Mouse (Mus musculus) embryo, embryonic 11.5 days (tissue): ENCODE results near the gene Dlx1.

Experiments
- DNase-seq: peaks from one replicate; pipeline ENCODE4 v3.0.0-alpha.2; 2012; ENCODE audit warnings: low read depth, low spot score

Gene Dlx1

GRCm38 (mm10) chr2:71528014-71528713 lies at the start of gene Dlx1:
Dlx1 (plus strand) TSS chr2:71528113.
- no peak for DNase-seq

GRCm38 (mm10) chr2:71479917-71480316 lies 48.0 kb upstream of the Dlx1 start:
- DNase-seq = no peak

- DNase-seq = no peak
These were observed 46.1 kb upstream of the Dlx1 start for GRCm38 (mm10) chr2:71481825-71482224.

- DNase-seq = no peak
These were observed 44.7 kb upstream of the Dlx1 start for GRCm38 (mm10) chr2:71483046-71483716.

GRCm38 (mm10) chr2:71483717-71484066 lies 44.2 kb upstream of the Dlx1 start:
- DNase-seq = no peak

- DNase-seq = no peak
These were observed 36.6 kb upstream of the Dlx1 start for GRCm38 (mm10) chr2:71491295-71491694.

GRCm38 (mm10) chr2:71493161-71493683 lies 34.7 kb upstream of the Dlx1 start:
- DNase-seq = no peak

GRCm38 (mm10) chr2:71494503-71494902 lies 33.4 kb upstream of the Dlx1 start:
- DNase-seq = no peak

GRCm38 (mm10) chr2:71494971-71495370 lies 32.9 kb upstream of the Dlx1 start:
- no peak for DNase-seq

GRCm38 (mm10) chr2:71497175-71497574 lies 30.7 kb upstream of the Dlx1 start:
- no peak for DNase-seq

GRCm38 (mm10) chr2:71499276-71500230 lies 28.4 kb upstream of the Dlx1 start:
- no peak for DNase-seq

GRCm38 (mm10) chr2:71504852-71505251 lies 23.1 kb upstream of the Dlx1 start:
- no peak for DNase-seq

- DNase-seq = no peak
These were observed 16.7 kb upstream of the Dlx1 start for GRCm38 (mm10) chr2:71511209-71511608.

GRCm38 (mm10) chr2:71512326-71512725 lies 15.6 kb upstream of the Dlx1 start:
- DNase-seq = no peak

- no peak for DNase-seq
These were observed 10.9 kb upstream of the Dlx1 start for GRCm38 (mm10) chr2:71516995-71517394.

GRCm38 (mm10) chr2:71517466-71518099 lies 10.3 kb upstream of the Dlx1 start:
- DNase-seq = no peak

GRCm38 (mm10) chr2:71522871-71523270 lies 5.0 kb upstream of the Dlx1 start:
- DNase-seq = no peak

GRCm38 (mm10) chr2:71523431-71523830 lies 4.5 kb upstream of the Dlx1 start:
- no peak for DNase-seq

GRCm38 (mm10) chr2:71524763-71525162 lies 3.1 kb upstream of the Dlx1 start:
- no peak for DNase-seq

GRCm38 (mm10) chr2:71526595-71527322 lies 1.2 kb upstream of the Dlx1 start:
- no peak for DNase-seq
